Mouse (Mus musculus) thymus, postnatal 14 days (tissue): Measurements from ENCODE around the gene Insm2.

Experiments used
- DNase-seq: peaks from one replicate; pipeline ENCODE4 v3.0.0; 2021

Gene Insm2

DNA sequence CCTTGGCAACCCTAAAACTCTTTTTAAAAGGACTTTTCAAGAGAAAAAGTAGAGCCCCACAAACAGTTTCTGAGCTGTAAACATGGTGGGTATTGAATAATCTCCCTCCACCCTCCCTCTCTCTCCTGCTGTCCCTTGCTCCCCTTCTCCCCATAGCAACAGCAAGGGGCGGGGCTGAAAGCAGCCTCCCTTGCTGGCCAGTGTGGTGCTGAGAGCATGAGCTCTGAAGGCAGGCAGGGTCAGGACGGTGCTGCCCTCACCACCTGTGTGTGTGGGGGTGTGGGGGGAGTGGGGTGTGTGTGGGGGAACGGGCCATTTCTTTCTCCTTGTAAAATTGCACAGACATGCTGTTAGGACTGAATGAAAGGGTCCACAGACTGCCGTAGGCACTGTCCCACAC, 8.7 kb downstream of the Insm2 start:
- no peak for DNase-seq

DNA sequence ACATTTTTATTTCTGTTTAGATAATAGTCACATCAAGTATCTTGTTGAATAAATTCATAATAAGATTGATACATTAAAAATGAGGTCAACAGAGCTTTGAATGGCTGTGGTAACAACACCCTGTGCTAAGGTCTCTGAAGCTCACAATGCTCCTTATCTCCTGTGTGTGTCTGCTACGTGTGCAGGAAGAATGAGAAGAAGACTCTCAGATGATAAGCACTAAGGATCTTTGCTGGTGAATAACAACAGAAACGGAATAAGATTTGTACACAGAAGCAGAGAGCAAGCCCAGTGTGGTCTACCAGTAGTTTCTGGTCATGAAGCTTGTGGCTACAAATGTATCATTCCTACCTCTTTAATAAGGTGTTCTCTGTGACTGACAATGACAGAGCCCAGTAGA, 11.6 kb downstream of the Insm2 start:
- no peak for DNase-seq

DNA sequence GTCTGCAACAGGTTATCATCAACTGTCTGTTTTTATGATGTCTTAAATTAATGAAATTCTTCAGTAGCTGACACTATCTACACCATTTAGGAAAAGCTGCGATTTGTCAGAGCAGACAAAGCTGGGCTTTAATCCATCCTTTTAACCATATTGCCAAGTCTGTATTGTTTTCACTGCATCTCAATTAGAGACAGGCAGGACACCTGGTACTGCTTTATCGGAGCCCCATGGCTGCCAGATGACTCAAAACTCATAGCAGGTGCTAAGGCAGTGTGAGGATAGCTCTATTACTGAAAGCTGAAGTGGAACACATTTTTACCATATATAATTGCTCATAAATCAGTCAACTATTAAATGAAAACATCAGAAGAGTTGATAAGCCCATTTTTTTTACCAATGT, 21.1 kb downstream of the Insm2 start:
- no peak for DNase-seq

- DNase-seq: no peak
These were observed 23.5 kb downstream of the Insm2 start for GRCm38 (mm10) chr12:55622615-55623245.

DNA sequence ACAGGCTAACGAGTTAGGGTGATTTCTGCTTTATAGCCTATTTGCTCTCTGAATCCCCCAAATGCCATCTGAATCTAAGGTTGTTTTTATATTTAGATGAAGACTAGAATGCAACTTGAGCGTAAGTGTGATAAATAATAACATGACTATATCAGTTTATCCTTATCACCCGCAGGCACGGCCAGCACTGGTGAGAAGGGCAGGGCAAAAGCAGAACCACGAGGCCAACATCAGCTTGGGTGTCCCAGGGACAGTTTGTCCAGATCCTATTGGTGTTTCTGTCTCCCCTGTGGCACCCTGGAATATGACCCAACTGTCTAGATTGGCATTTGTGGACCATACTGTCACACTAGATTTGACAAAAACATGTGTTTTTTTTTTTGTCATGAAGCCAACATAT, 24.0 kb downstream of the Insm2 start:
- no peak for DNase-seq

DNA sequence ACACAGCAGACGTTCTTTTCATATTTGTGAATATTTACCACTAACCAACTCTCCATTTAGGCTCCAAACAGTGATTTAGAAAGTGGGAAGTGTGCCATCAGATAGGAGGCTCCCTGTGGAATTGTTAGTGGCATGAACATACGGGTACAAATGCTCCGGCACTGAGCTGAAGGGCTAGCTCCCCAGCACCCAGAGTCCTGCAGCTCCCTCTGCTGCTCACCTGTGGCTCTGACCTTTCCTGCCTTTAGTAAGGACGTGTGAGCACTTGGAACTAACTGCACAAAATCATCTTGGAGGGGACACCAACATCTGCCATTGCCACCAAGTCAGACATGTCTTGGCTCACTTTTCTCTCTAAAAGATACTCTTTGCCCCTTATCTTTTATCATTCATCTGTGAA, 27.5 kb downstream of the Insm2 start:
- DNase-seq: peak; percentile 23

DNA sequence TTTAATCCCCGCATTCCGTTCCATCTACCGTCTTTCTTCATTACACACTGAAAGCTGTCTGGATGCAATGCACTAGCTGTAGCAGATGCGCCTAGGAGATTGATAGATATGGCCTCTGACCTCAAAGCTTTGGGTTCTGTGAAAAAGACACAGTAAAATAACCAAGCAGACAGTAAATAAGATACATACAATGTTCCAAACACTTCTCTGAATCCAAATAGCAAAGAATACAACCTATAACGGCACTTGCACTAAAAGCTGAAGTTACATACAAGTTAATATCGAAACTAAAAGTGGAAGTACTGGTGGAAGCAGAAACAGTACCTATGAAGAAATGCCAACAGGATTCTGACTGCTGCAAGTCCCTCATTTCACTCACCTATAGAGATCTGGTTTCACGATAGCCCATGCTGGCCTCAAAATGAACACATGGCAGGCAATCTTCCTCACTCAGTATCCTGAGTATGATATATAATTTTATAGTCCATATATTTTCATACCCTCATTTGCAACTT, 48.8 kb downstream of the Insm2 start:
- DNase-seq: no peak
